Mouse (Mus musculus): ENCODE results near the gene Pick1. TPM values are rescaled to one million over a fixed set of nuclear protein-coding genes. Genes with fewer than 3 reads are reported as not detected.

The Pick1 gene
- polyA plus RNA-seq, 1 experiment from 2014 or later, result 53.7 TPM

DNA sequence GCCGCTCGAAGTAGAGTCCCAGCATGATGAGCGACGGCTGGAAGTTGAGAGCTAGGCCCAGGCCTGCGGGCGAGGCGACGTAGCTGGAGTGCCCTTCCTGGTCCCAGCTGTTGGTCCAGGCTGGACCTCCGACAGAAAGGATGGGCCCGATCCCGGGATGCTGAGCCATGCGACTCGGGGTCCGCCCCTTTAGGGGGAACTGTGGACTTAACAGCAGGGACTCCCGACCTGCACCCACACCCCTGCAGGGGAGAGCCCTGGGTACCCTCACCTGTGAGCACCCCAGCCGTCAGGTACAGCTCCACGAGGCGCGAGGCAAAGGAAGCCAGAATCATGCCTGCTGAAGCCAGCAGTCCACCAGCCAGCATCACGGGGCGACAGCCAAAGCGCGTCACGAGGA, 23.6 kb downstream of the Pick1 start:
- Histone ChIP-seq H3K9ac (replicated peaks) (peak overlapping the region; percentile 65), H3K4me3 (replicated peaks) (peak overlapping the region; percentile 43), H3K27me3 (peaks cover 56% of the 10 kb centered on the region), H3K36me3 (peaks cover 23% of the 10 kb centered on the region), H3K4me2 (peak overlapping the region; percentile 75), H3K4me1 (replicated peaks) (peaks cover 23% of the 10 kb centered on the region), H3K27ac (no peak overlapping the region), H3K9me3 (no peaks in the 10 kb centered on the region)
- no peak for ATAC-seq (ENCODE audit: insufficient number of reproducible peaks, insufficient read depth, low FRiP score, low TSS enrichment, low read depth)
- 30% methylated on average over 24 of the region's 24 CpGs for WGBS

DNA sequence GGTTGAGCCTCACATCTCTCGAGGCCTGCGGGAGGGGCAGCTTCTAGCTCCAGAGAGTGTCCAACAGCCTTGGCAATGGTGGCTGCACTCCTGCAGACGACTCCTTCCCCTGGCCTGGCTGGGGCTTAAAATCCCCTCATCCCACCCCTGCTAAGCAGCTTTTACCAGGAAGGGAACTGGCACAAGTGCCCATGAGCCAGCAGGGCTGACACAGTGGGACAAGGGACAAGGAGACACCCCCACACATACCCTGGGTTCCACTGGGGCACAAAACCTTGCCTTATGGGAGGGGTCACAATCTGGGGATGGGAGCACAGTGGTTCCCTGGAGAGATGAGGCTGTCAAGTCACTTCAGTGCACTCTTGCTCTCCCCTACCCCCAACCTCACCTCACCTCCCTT, 25.7 kb downstream of the Pick1 start, which contains the start of gene Slc16a8:
Gene Slc16a8, minus strand, starts transcription at position 101 of the 400 bp plus-strand sequence.
- Histone ChIP-seq H3K9me3 (no peaks in the 10 kb centered on the region), H3K4me2 (no peak within 1 kb of the TSS), H3K9ac (replicated peaks) (0 out of 2 replicates have a peak within 1 kb of the TSS, but pooled peaks have one; percentile 27), H3K4me1 (replicated peaks) (peaks cover 30% of the 10 kb centered on the region), H3K27me3 (peaks cover 72% of the 10 kb centered on the region), H3K4me3 (replicated peaks) (no peak within 1 kb of the TSS), H3K36me3 (peaks cover 3% of the 10 kb centered on the region; the same call in 1 of the 2 replicates), H3K27ac (no peak within 1 kb of the TSS)
- ATAC-seq (ENCODE audit: insufficient number of reproducible peaks, insufficient read depth, low FRiP score, low TSS enrichment, low read depth), result no peak
- WGBS, result 29% methylated on average over 3 of the region's 3 CpGs

- no peak for ATAC-seq (ENCODE audit: insufficient number of reproducible peaks, insufficient read depth, low FRiP score, low TSS enrichment, low read depth)
- no peak overlapping the region for H3K27ac ChIP-seq
- H3K4me1 ChIP-seq (replicated peaks), result peaks cover 32% of the 10 kb centered on the region
- peaks cover 74% of the 10 kb centered on the region for H3K27me3 ChIP-seq
- H3K4me3 ChIP-seq (replicated peaks), result no peak overlapping the region
- H3K36me3 ChIP-seq, result no peaks in the 10 kb centered on the region
- no peak overlapping the region for H3K9ac ChIP-seq (replicated peaks)
- H3K9me3 ChIP-seq, result no peaks in the 10 kb centered on the region
- WGBS, result 26% methylated on average over 17 of the region's 17 CpGs
- no peak overlapping the region for H3K4me2 ChIP-seq
These were observed 29.5 kb downstream of the Pick1 start for GRCm38 (mm10) chr15:79258521-79258920.

DNA sequence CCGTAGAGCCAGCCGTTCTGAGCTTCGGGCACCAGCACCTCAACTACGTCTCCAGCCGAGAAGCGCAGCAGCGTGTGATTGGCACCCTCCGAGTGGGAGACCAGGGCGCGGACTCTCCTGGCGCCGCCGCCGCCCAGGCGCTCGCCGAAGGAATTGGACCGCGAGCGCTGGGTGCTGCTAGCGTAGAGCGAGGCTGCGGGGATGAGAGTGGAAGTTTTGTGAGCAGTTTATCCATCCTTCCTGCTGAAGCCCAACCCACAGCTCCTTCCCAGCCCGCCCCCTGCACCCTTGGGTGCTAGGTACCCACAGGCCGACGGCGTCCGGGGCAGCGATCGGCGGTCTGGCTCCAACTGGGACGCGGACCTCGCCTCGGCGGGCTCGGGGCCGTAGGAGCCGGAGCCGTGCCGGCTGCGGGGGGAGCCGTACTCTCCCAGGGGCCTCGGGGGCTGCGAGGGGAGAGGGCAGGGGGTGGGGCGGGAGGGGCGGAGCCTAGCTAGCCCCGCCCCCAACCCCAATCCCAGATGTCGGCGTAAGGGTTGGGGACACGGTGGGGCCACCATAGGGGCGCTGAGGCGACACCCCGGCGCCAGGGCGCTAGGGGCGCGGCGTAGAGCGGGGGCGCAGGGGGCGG, 32.2 kb downstream of the Pick1 start:
- no peaks in the 10 kb centered on the region for H3K36me3 ChIP-seq
- 1% methylated on average over 57 of the region's 62 CpGs for WGBS
- peaks cover 68% of the 10 kb centered on the region for H3K27me3 ChIP-seq
- peak overlapping the region; percentile 99 for H3K4me2 ChIP-seq
- peak overlapping the region; percentile 76 for H3K4me3 ChIP-seq (replicated peaks)
- H3K4me1 ChIP-seq (replicated peaks), result peaks cover 26% of the 10 kb centered on the region
- peak overlapping the region; percentile 76 for H3K9ac ChIP-seq (replicated peaks)
- peak; percentile 69 for ATAC-seq (ENCODE audit: insufficient number of reproducible peaks, insufficient read depth, low FRiP score, low TSS enrichment, low read depth)
- no peaks in the 10 kb centered on the region for H3K9me3 ChIP-seq
- H3K27ac ChIP-seq, result no peak overlapping the region

DNA sequence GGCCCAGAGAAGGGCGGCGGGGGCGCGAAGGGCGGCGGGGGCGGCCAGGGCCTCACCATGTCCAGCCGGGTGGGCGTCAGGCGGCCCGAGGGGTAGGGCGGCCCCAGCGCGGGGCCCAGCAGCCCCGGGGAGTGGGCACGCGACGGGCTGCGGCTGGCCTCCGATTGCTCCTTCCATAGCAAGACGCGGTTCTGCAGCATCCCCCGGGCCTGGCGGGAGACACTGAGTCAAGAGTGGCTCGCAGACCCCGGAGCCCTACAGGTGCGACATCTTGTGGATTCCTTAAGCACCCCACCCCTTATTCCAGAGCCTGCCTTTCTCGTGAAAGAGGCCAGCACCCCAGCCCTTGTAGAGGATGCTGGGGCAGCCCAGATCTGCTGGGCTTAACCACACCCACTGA, 32.8 kb downstream of the Pick1 start:
- peak; percentile 65 for ATAC-seq (ENCODE audit: insufficient number of reproducible peaks, insufficient read depth, low FRiP score, low TSS enrichment, low read depth)
- H3K9me3 ChIP-seq, result no peaks in the 10 kb centered on the region
- H3K27me3 ChIP-seq, result peaks cover 73% of the 10 kb centered on the region
- no peaks in the 10 kb centered on the region for H3K36me3 ChIP-seq
- peak overlapping the region; percentile 76 for H3K9ac ChIP-seq (replicated peaks)
- peak overlapping the region; percentile 76 for H3K4me3 ChIP-seq (replicated peaks)
- H3K27ac ChIP-seq, result no peak overlapping the region
- 1% methylated on average over 28 of the region's 28 CpGs for WGBS
- peaks cover 26% of the 10 kb centered on the region for H3K4me1 ChIP-seq (replicated peaks)
- H3K4me2 ChIP-seq, result peak overlapping the region; percentile 99

- 21% methylated on average over 13 of the region's 13 CpGs for WGBS
These were observed 33.4 kb downstream of the Pick1 start for GRCm38 (mm10) chr15:79262375-79262774.

GRCm38 (mm10) chr15:79262786-79263309, 33.9 kb downstream of the Pick1 start:
- H3K36me3 ChIP-seq, result no peaks in the 10 kb centered on the region
- no peaks in the 10 kb centered on the region for H3K9me3 ChIP-seq
- 91% methylated on average over 3 of the region's 3 CpGs for WGBS
- H3K27me3 ChIP-seq, result peaks cover 75% of the 10 kb centered on the region
- ATAC-seq (ENCODE audit: insufficient number of reproducible peaks, insufficient read depth, low FRiP score, low TSS enrichment, low read depth), result no peak
- no peak overlapping the region for H3K27ac ChIP-seq
- H3K9ac ChIP-seq (replicated peaks), result 0 out of 2 replicates have a peak overlapping the region, but pooled peaks have one; percentile 27
- 0 out of 2 replicates have a peak overlapping the region, but pooled peaks have one; percentile 76 for H3K4me3 ChIP-seq (replicated peaks)
- peaks cover 26% of the 10 kb centered on the region for H3K4me1 ChIP-seq (replicated peaks)
- H3K4me2 ChIP-seq, result 0 out of 2 replicates have a peak overlapping the region, but pooled peaks have one; percentile 99

More at GRCm38 (mm10) chr15:79262375-79262774, 33.4 kb downstream of the Pick1 start:
- Histone ChIP-seq H3K4me2 (peak overlapping the region; percentile 99), H3K4me1 (replicated peaks) (peaks cover 26% of the 10 kb centered on the region), H3K36me3 (no peaks in the 10 kb centered on the region), H3K9me3 (no peaks in the 10 kb centered on the region), H3K9ac (replicated peaks) (0 out of 2 replicates have a peak overlapping the region, but pooled peaks have one; percentile 27), H3K27me3 (peaks cover 75% of the 10 kb centered on the region), H3K4me3 (replicated peaks) (peak overlapping the region; percentile 76), H3K27ac (no peak overlapping the region)
- ATAC-seq (ENCODE audit: insufficient number of reproducible peaks, insufficient read depth, low FRiP score, low TSS enrichment, low read depth), result no peak

- H3K4me2 ChIP-seq, result no peak overlapping the region
- peaks cover 74% of the 10 kb centered on the region for H3K27me3 ChIP-seq
- 92% methylated on average over 6 of the region's 6 CpGs for WGBS
- no peaks in the 10 kb centered on the region for H3K36me3 ChIP-seq
- H3K27ac ChIP-seq, result no peak overlapping the region
- no peak overlapping the region for H3K4me3 ChIP-seq (replicated peaks)
- no peak overlapping the region for H3K9ac ChIP-seq (replicated peaks)
- no peaks in the 10 kb centered on the region for H3K9me3 ChIP-seq
- ATAC-seq (ENCODE audit: insufficient number of reproducible peaks, insufficient read depth, low FRiP score, low TSS enrichment, low read depth), result no peak
- H3K4me1 ChIP-seq (replicated peaks), result peaks cover 21% of the 10 kb centered on the region
These were observed 34.8 kb downstream of the Pick1 start for GRCm38 (mm10) chr15:79263726-79264125.

DNA sequence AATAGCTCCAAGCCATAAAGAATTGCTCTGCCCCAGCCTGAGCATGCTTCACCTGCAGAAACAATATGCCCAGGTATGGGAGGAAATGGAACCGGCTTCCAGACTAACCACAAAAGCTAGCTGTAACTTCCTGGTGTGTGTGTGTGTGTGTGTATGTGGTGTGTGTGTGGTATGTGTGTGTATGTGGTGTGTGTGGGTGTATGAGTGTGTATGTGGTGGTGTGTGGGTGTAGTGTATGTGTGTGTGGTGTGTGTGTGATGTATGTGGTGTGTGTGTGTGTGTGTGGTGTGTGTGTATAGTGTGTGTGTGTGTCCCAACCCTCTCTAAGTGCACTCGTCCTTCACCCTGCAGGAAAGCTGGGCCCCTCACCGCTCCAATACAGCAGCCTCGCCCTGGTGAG, 36.4 kb downstream of the Pick1 start:
- Histone ChIP-seq H3K9me3 (no peaks in the 10 kb centered on the region), H3K27me3 (peaks cover 64% of the 10 kb centered on the region), H3K9ac (replicated peaks) (no peak overlapping the region), H3K36me3 (no peaks in the 10 kb centered on the region), H3K27ac (no peak overlapping the region), H3K4me3 (replicated peaks) (no peak overlapping the region), H3K4me1 (replicated peaks) (peaks cover 22% of the 10 kb centered on the region), H3K4me2 (no peak overlapping the region)
- no peak for ATAC-seq (ENCODE audit: insufficient number of reproducible peaks, insufficient read depth, low FRiP score, low TSS enrichment, low read depth)
- WGBS, result 78% methylated on average over 4 of the region's 4 CpGs

GRCm38 (mm10) chr15:79268521-79268920, 39.5 kb downstream of the Pick1 start:
- H3K27me3 ChIP-seq, result peaks cover 57% of the 10 kb centered on the region
- H3K9me3 ChIP-seq, result no peaks in the 10 kb centered on the region
- no peak for ATAC-seq (ENCODE audit: insufficient number of reproducible peaks, insufficient read depth, low FRiP score, low TSS enrichment, low read depth)
- H3K27ac ChIP-seq, result no peak overlapping the region
- peaks cover 8% of the 10 kb centered on the region for H3K4me1 ChIP-seq (replicated peaks)
- no peak overlapping the region for H3K4me3 ChIP-seq (replicated peaks)
- H3K9ac ChIP-seq (replicated peaks), result no peak overlapping the region
- no peak overlapping the region for H3K4me2 ChIP-seq
- no peaks in the 10 kb centered on the region for H3K36me3 ChIP-seq
- 10% methylated on average over 1 of the region's 1 CpGs for WGBS

DNA sequence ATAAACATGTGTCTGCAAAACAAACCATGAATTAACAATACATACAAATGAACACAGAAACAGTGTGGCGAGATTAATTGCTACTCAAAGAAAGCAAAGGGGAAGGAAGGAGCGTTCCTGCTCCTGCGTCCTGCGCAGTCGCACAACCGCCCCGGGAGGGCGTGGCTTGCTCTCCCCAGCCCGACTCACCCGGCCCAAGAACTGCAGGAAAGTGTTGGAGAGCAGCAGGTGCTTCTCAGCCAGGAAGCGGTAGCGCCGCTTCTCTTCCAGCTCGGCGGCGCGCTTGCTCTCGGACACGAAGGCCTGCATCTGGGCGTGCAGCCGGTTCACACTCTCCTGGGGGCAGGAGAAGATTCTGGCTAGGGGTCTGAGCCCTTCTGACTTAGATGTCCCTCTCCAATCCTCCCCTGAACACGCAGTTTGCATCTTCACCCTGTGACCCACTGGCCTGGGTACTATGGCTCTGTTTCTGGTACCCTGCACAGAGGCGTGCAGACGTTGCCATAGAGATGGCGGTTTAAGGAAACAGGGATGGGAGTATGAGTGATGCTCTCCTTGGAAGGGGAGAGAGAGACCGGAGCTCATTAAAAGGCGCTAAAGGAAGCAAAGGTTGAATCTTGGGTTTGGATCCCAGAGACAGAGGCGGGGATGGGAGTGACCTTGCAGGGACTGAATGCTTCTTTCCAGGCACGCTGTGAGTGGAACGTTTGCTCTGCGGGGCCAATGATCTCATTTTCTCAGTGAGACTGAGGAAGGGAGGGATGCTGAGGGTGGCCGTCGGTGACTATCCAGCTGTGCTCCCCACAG, 41.5 kb downstream of the Pick1 start:
- no peak for ATAC-seq (ENCODE audit: insufficient number of reproducible peaks, insufficient read depth, low FRiP score, low TSS enrichment, low read depth)
- Histone ChIP-seq H3K27ac (no peak overlapping the region), H3K4me1 (replicated peaks) (peaks cover 8% of the 10 kb centered on the region), H3K4me2 (peak overlapping the region; percentile 57), H3K9ac (replicated peaks) (no peak overlapping the region; the same call in 1 of the 2 replicates), H3K36me3 (no peaks in the 10 kb centered on the region), H3K4me3 (replicated peaks) (peak overlapping the region; percentile 30), H3K9me3 (no peaks in the 10 kb centered on the region), H3K27me3 (peaks cover 47% of the 10 kb centered on the region)
- 3% methylated on average over 33 of the region's 33 CpGs for WGBS

All from limb, embryonic 12.5 days (tissue).